Mouse (Mus musculus): ENCODE data around the gene Adipoq. TPM values are rescaled to one million over a fixed set of nuclear protein-coding genes. Genes with fewer than 3 reads are reported as not detected.

The Adipoq gene
- 1 to 10 TPM in 1 of 2 experiments, under 1 TPM in 1; 0.53 to 1.1 TPM for total RNA-seq (2023)

DNA sequence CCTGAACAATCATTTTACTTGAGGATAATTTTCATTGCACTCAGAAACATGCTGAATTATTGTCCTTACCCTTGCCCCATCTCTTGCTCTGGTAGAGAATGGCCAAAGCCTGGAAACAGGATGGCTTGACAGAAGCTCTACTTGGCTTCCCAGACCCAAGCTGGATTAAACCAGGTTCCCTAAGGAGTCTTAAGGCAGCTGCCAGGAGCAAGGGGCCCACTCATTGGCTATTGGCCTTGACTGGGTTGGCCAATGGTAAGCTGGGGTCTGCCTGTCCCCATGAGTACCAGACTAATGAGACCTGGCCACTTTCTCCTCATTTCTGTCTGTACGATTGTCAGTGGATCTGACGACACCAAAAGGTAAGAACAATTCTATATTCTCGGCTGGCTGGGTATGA is at the start of gene Adipoq:
TSS of gene Adipoq (plus strand) at position 257 of the 400 bp plus-strand sequence.

DNA sequence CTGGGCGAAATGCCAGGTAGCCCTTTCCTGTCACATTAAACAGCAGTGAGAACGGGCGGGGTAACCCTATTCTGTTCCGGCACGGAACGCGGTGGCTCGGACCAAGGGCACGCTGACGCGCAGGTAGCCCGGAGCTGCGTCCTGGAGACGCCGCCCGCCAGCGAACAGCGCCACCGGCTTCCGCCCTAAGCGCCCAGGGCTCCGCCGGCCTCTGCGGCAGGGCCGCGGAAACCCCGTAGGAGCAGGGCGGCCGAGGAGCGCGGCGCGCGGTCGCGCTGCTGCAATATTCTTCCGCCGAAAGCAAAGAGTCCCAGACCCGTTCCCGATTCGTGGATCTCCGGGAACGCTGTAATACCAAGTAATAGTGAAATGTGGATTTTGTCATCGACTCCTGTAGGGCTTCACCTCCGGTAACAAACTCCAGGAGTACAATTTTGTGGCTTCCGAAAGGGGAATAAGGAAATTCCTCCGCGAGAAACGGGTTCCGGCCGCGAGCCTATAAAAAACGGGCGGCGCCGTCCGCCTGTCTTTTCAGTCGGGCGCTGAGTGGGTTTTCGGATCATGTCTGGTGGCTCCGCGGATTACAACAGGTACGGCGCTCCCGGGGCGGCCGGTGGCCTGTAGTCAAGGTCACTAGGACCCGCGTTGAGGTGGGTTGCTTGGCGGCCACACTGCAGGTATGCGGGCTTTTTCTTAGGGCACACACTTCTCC is 38.9 kb upstream of the Adipoq start, which contains the start of gene Eif4a2:
TSS of gene Eif4a2 (plus strand) at position 214 of the 712 bp plus-strand sequence.

GRCm38 (mm10) chr16:23127673-23128375 is 18.5 kb upstream of the Adipoq start, which contains the start of gene Rfc4:
Rfc4 (minus strand) TSS chr16:23127737.

Other genes with a start within 250 kb of the Adipoq start
- under 1 TPM in 1 of 2 experiments, not detected in 1; 0.62 TPM for gene Fetub, start 228.2 kb upstream of the Adipoq start, total RNA-seq (2023)
- gene Hrg, start 195.5 kb upstream of the Adipoq start, total RNA-seq (2023), result not detected
- not detected for gene Kng2, start 117.1 kb upstream of the Adipoq start, total RNA-seq (2023)
- not detected for gene Kng1, start 88.7 kb upstream of the Adipoq start, total RNA-seq (2023)
- 100 to 1,000 TPM; 406 to 422 TPM for gene Eif4a2, start 39.1 kb upstream of the Adipoq start, total RNA-seq (2023)
- 10 to 100 TPM; 15.6 to 18.5 TPM for gene Rfc4, start 18.8 kb upstream of the Adipoq start, total RNA-seq (2023)
- gene St6gal1, start 78.2 kb downstream of the Adipoq start, total RNA-seq (2023), result 1 to 10 TPM; 3.1 to 5.4 TPM